Mouse (Mus musculus): ENCODE data around the gene Gigyf1.

The Gigyf1 gene

GRCm38 (mm10) chr5:137535318-137535717 is 17.0 kb downstream of the Gigyf1 start:
- DNase-seq, result no peak

GRCm38 (mm10) chr5:137537461-137537860 is 19.1 kb downstream of the Gigyf1 start:
- DNase-seq, result no peak

- no peak for DNase-seq
Measured at GRCm38 (mm10) chr5:137539291-137539801, 21.0 kb downstream of the Gigyf1 start.

- DNase-seq, result no peak
Measured at GRCm38 (mm10) chr5:137540991-137541390, 22.6 kb downstream of the Gigyf1 start.

- no peak for DNase-seq
Measured at GRCm38 (mm10) chr5:137541768-137542540, 23.6 kb downstream of the Gigyf1 start.

- no peak for DNase-seq
Measured at GRCm38 (mm10) chr5:137544926-137545325, 26.6 kb downstream of the Gigyf1 start.

GRCm38 (mm10) chr5:137545596-137545995 is 27.2 kb downstream of the Gigyf1 start:
- no peak for DNase-seq

- DNase-seq, result no peak
Measured at GRCm38 (mm10) chr5:137549840-137550239, 31.5 kb downstream of the Gigyf1 start.

GRCm38 (mm10) chr5:137551119-137551518 is 32.8 kb downstream of the Gigyf1 start:
- peak; percentile 32 to 39 for DNase-seq

GRCm38 (mm10) chr5:137553000-137553399 is 34.7 kb downstream of the Gigyf1 start:
- no peak for DNase-seq

- DNase-seq, result peak; percentile 54 to 57
Measured at GRCm38 (mm10) chr5:137553411-137553837, 35.1 kb downstream of the Gigyf1 start, which contains the start of gene Actl6b. Actl6b (plus strand) TSS chr5:137553517.

- no peak for DNase-seq
Measured at GRCm38 (mm10) chr5:137553898-137554297, 35.5 kb downstream of the Gigyf1 start.

GRCm38 (mm10) chr5:137561556-137561955 is 43.2 kb downstream of the Gigyf1 start:
- DNase-seq, result no peak

- DNase-seq, result no peak
Measured at GRCm38 (mm10) chr5:137562965-137563364, 44.6 kb downstream of the Gigyf1 start.

GRCm38 (mm10) chr5:137565744-137566143 is 47.4 kb downstream of the Gigyf1 start:
- no peak for DNase-seq

GRCm38 (mm10) chr5:137566416-137566815 is 48.1 kb downstream of the Gigyf1 start:
- DNase-seq, result no peak

GRCm38 (mm10) chr5:137568223-137568798 is 50.0 kb downstream of the Gigyf1 start:
- no peak for DNase-seq

GRCm38 (mm10) chr5:137569031-137569430 is 50.7 kb downstream of the Gigyf1 start:
- peak; percentile 39 to 43 for DNase-seq

GRCm38 (mm10) chr5:137569665-137570064 is 51.3 kb downstream of the Gigyf1 start, which contains the start of gene Tfr2:
Tfr2 (plus strand) TSS chr5:137569840.
- peak; percentile 79 to 81 for DNase-seq

- no peak for DNase-seq
Measured at GRCm38 (mm10) chr5:137570181-137570580, 51.8 kb downstream of the Gigyf1 start.

GRCm38 (mm10) chr5:137570691-137571586 is 52.6 kb downstream of the Gigyf1 start:
- no peak for DNase-seq

GRCm38 (mm10) chr5:137574470-137574901 is 56.1 kb downstream of the Gigyf1 start:
- DNase-seq, result no peak
